Mouse (Mus musculus): ENCODE results near the gene Olfr156.
"Not testable (repeated sequence)": the region's sequence is repeated elsewhere in the genome, so short reads cannot be mapped to it uniquely, and the experiment has no call there.

DNA sequence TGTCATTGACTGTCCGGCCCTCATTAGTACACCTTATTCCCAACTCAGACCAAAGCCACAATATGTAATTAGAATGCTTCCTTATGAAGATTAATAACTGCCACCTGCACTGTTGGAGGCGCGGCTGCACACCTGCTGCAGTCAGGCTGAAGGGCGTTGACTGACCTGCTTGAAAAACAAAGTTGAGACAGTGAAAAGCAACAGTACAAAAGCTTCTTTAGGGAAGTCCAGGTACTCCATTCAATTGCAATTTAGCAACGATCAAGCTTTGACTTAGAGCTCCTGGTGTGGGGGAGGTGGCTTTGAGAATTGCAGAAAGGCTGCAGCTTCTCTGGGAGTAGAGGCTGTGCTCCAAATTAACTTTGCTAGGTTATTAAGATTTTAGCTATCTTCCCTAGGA lies 27.9 kb downstream of the Olfr156 start:
- TF ChIP-seq CTCF, EP300 (IDR thresholded peaks at IDR 0.05; ENCODE audit: low read depth): not testable (repeated sequence)
